Mouse (Mus musculus) small intestine, adult 2 months (tissue): ENCODE results near the gene Nbea.

Source experiments
- CTCF ChIP-seq: fragments of 200-500 bp; IDR thresholded peaks from 2 replicates; pipeline ENCODE4 v1.5.1; 2012; ENCODE audit warnings: low read depth, mild to moderate bottlenecking, control low read depth, inconsistent platforms, low read length, moderate library complexity, mixed read lengths; ENCODE audit not compliant: insufficient replicate concordance, insufficient read length; ENCODE audit errors: extremely low read depth
- POLR2A ChIP-seq: fragments of 200-500 bp; IDR thresholded peaks from 2 replicates; pipeline ENCODE4 v1.6.1; 2012; ENCODE audit warnings: low read depth, mild to moderate bottlenecking, control low read depth, inconsistent platforms, low read length, moderate library complexity

GRCm38 (mm10) chr3:55755805-55756601, 427.5 kb downstream of the Nbea start:
- TF ChIP-seq CTCF (no peak), POLR2A (no peak)
